Mouse (Mus musculus) splenic B cell, adult 2 months (primary cell): Measurements from ENCODE around the gene F930015N05Rik.

Experiments used
- DNase-seq: peaks from one replicate; pipeline ENCODE4 v3.0.0-alpha.2; 2011; ENCODE audit warnings: low read depth, low spot score
- H3K27me3 ChIP-seq: 2 replicates; pipeline ENCODE4 v1.6.1; 2012; ENCODE audit warnings: mild to moderate bottlenecking, low read length, moderate library complexity, mixed read lengths; ENCODE audit not compliant: control insufficient read depth, poor library complexity, insufficient read depth, severe bottlenecking
- H3K36me3 ChIP-seq: 2 replicates; pipeline ENCODE4 v1.6.1; 2012; ENCODE audit warnings: mild to moderate bottlenecking, low read length, moderate library complexity, mixed read lengths; ENCODE audit not compliant: control insufficient read depth, poor library complexity, insufficient read depth, severe bottlenecking

The F930015N05Rik gene

DNA sequence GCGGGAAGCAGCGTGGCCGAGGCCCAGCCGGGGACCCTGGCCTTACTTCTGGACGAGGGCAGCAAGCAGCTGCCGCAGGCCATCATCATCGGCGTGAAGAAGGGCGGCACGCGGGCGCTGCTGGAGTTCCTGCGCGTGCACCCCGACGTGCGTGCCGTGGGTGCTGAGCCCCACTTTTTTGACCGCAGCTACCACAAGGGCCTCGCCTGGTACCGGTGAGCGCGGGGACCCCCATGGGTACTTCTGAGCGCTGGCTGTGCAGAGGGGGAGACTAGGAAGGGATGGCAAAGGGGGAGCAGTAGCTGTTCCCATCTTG is at the start of gene F930015N05Rik:
F930015N05Rik (minus strand) TSS at position 242 of the 316 bp plus-strand sequence.
- no peak for DNase-seq
- H3K27me3 ChIP-seq: no peaks in the 10 kb centered on the region
- no peaks in the 10 kb centered on the region for H3K36me3 ChIP-seq

GRCm38 (mm10) chr11:64481445-64481844 is 45.0 kb upstream of the F930015N05Rik start:
- DNase-seq: no peak
- H3K36me3 ChIP-seq: no peaks in the 10 kb centered on the region
- no peaks in the 10 kb centered on the region for H3K27me3 ChIP-seq

DNA sequence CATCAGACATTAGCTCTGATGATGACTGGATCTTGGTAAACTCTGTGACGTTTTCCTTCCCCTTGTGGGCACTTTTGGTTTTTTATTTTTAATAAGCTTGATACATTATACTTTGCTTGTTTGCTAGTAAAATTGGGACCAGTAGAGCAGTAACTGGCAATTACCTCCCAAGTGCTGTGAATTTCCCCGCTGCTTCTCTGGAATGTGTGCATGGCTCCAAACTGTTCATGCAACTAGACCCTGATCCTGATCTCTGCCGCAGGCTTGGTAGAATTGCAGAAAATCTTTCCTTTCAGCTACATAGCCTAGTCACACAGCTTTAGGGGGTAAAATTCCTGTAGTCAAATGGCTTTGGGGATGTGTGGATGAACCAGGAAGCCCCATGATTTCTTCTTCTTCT is 37.2 kb upstream of the F930015N05Rik start:
- DNase-seq: no peak
- Histone ChIP-seq H3K36me3 (no peaks in the 10 kb centered on the region), H3K27me3 (no peaks in the 10 kb centered on the region)

GRCm38 (mm10) chr11:64470689-64471088 is 34.2 kb upstream of the F930015N05Rik start:
- Histone ChIP-seq H3K36me3 (no peaks in the 10 kb centered on the region), H3K27me3 (no peaks in the 10 kb centered on the region)
- DNase-seq: no peak

DNA sequence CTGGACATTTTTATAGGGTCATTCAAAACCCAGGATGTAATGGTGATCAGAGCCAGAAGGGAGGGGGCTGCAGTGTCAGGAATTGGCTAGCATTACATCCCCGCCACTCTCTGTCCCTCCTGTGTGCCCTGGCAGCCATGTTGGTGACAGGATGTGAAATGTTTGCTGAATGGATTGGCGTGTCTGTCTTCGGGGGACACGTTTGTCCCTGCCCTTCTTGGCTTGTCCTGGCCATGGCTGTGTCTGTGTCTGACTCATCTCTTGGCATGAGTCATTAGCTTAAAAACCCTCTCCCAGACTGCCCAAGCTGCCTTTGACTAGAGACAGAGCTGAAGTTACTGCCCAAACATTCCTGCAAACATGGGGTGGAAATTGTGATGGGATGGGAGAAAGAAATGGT is 32.3 kb upstream of the F930015N05Rik start:
- no peaks in the 10 kb centered on the region for H3K36me3 ChIP-seq
- no peak for DNase-seq
- no peaks in the 10 kb centered on the region for H3K27me3 ChIP-seq

GRCm38 (mm10) chr11:64461746-64462145 is 25.3 kb upstream of the F930015N05Rik start:
- H3K27me3 ChIP-seq: no peaks in the 10 kb centered on the region
- DNase-seq: no peak

DNA sequence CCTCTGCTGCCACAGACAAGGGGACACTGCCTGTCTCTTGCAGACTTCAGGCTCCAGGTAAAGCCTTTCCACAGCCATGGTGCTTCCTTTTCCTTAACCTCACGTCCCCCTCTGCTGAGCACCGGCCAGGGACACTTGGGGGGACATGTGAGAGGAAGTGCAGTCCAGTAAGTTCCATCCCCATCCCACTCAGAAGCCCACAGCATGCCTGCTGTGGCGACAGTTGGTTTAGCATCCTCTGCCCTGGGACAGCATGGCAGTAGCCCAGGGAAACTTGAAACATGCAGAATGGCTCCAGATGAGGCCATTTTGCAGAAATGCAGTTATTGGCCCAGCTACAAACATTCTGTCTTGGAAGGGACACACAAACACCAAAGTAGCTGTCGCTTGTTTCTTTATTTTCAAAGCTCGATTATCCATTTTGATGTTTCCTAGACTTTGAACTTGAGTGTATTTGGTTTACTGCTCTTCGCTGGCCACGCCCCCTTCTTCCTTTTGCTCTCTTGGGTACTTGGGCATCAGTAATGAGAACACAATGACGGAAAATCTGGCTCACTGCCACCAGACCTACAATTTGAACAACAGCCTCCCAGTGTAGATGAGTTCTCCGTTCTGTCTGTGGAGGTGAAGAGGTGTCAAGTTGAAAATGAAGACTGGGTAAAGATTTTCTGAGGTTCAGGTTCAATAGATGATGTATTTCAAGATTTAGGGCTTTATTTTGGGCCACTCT is 12.3 kb upstream of the F930015N05Rik start:
- H3K36me3 ChIP-seq: no peaks in the 10 kb centered on the region

More at GRCm38 (mm10) chr11:64461746-64462145, 25.3 kb upstream of the F930015N05Rik start:
- H3K36me3 ChIP-seq: no peaks in the 10 kb centered on the region

DNA sequence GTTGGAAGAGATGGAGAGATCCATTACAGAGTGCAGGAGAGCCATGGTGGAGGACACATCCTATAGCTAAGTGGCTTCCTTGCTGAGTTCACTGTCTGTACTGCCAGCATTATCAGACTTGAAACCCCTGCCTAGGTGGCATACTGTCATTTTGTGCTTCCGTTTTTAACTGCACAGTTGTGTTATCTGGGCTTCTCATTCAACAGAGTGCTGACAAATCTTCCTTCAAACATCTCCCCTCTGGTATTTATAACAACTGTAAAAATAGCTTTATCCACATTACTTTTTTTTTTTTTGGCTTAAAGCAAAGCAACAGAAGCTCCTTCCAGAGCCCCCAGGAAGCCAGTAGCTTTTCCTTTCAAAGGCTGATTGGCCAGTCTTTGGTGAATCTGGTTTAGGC is 8.8 kb upstream of the F930015N05Rik start:
- no peaks in the 10 kb centered on the region for H3K27me3 ChIP-seq
- H3K36me3 ChIP-seq: no peaks in the 10 kb centered on the region
- DNase-seq: no peak

More for the DNA sequence above, 12.3 kb upstream of the F930015N05Rik start:
- DNase-seq: no peak
- H3K27me3 ChIP-seq: no peaks in the 10 kb centered on the region

DNA sequence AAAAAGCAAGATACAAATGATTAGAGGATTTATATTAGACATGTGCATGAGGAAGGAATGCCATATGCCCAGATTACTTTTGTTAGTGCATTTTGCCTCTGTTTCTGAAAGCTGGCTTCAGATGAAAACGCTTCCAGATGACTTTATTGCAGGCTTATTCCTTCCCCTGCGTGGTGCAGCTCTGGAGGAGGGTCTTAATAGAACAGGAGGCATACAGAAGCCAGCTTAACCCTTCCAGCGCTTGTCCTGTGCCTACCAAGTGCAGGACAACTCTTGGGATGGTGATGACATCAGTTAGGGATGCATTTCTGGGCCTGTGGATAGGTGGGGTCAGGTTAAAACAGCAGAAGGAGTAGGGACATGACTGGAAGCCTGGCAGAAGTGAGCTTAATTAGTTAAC is 6.2 kb upstream of the F930015N05Rik start:
- DNase-seq: no peak
- no peaks in the 10 kb centered on the region for H3K36me3 ChIP-seq
- H3K27me3 ChIP-seq: no peaks in the 10 kb centered on the region

DNA sequence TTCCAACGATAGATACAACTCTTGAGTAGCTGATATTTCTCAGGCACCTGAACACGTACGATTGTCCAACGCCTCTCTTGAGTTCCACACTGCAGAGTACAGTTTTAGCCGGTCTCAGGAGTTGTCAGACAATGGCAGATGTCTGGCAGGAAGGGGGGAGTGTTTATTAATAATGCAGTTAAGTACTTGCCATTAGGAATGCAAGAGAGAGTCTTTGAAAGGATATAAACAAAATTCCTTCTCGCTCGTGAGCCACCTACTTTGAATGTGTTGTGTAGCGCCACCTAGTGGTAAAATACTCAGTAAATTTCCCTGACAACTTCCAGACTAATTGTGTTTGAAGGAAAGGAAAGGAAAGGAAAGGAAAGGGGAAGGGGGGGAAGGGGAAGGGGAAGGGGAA is 5.7 kb upstream of the F930015N05Rik start:
- no peak for DNase-seq
- no peaks in the 10 kb centered on the region for H3K36me3 ChIP-seq
- H3K27me3 ChIP-seq: no peaks in the 10 kb centered on the region

DNA sequence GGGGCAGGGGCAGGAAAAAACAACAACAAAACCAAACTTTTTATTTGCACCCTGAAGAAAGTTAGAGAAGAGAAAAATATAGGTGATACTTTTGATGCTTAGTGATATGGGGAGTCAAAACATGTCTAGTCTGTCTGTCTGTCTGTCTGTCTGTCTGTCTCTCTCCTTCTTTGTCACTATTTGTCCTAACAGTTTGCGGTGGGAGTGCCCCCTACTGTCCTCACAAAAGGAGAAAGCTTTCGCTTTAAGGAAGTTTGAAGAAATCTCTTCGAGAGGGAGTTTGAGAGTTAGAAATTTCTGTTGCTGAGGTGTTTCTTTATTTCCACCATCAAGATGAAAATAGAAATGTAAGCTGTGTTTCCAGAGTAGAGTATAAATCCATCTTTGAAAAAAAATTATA is 2.5 kb upstream of the F930015N05Rik start:
- H3K36me3 ChIP-seq: no peaks in the 10 kb centered on the region
- no peaks in the 10 kb centered on the region for H3K27me3 ChIP-seq
- DNase-seq: no peak

- H3K36me3 ChIP-seq: no peaks in the 10 kb centered on the region
- H3K27me3 ChIP-seq: no peaks in the 10 kb centered on the region
- DNase-seq: no peak
Observed at GRCm38 (mm10) chr11:64437721-64438120, 1.3 kb upstream of the F930015N05Rik start.

GRCm38 (mm10) chr11:64436791-64437298 is 392 bp upstream of the F930015N05Rik start:
- no peaks in the 10 kb centered on the region for H3K27me3 ChIP-seq

GRCm38 (mm10) chr11:64435546-64436411 is 674 bp downstream of the F930015N05Rik start:
- H3K27me3 ChIP-seq: no peaks in the 10 kb centered on the region; the same call in 1 of the 2 replicates
- no peaks in the 10 kb centered on the region for H3K36me3 ChIP-seq
- DNase-seq: no peak

More at GRCm38 (mm10) chr11:64436791-64437298, 392 bp upstream of the F930015N05Rik start:
- H3K36me3 ChIP-seq: no peaks in the 10 kb centered on the region
- DNase-seq: no peak
